In the genomic region with DNA sequence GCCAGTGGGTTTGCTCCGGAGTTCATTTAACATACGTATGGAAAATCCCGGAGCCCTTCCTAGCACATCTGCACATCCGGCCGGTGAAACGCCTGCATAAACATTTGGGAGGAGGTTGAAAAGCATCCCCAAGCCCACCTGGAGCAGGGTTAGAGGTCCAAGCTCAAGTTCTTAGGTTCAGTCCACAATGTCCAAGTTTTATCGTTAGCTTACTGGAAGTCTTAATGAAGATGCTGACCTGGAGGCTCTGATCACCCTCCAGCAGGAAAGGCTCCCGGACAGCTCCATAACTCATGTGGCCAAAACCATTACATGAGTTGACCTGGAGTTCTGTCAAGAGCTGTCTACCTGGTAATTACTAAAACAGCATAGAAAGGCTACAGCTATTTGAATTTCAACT, we compare ENCODE assay signal across 20 mouse cellular contexts.
"Had no signal": no experiment of that assay in that cellular context is flagged by ENCODE, and none has a peak within 500 bp of the region (broad histone marks: within the 10 kb centered on the region; RNA-seq: fewer than 3 reads in every experiment).

No protein-coding gene starts in this region.

- H3K36me3 ChIP-seq: lung, embryonic 15.5 days; midbrain, embryonic 10.5 days; midbrain, embryonic 12.5 days; neural tube, embryonic 13.5 days; neural tube, embryonic 15.5 days had no signal

- H3K9ac ChIP-seq: lung, embryonic 15.5 days; midbrain, embryonic 12.5 days; neural tube, embryonic 13.5 days; neural tube, embryonic 15.5 days had no signal

- H3K4me2 ChIP-seq: lung, embryonic 15.5 days; midbrain, embryonic 12.5 days; neural tube, embryonic 13.5 days; neural tube, embryonic 15.5 days had no signal

- H3K4me1 ChIP-seq: lung, embryonic 15.5 days had no signal

- DNase-seq: lung, adult 2 months; lung, postnatal 14 days; lung, postnatal 36 days; midbrain, embryonic 14.5 days; retina, postnatal 1 day; right cerebral cortex, adult 18-20 months; right cerebral cortex, postnatal 25 days; right cerebral cortex, postnatal 4 days; spleen, adult 18-20 months; thymus, adult 18-20 months; thymus, postnatal 14 days; thymus, postnatal 36 days had no signal

- ATAC-seq: lung, postnatal 0 days; midbrain, embryonic 16.5 days had no signal

- H3K4me3 ChIP-seq: lung, embryonic 15.5 days; midbrain, embryonic 10.5 days; midbrain, embryonic 12.5 days; myocyte; neural tube, embryonic 13.5 days; neural tube, embryonic 15.5 days had no signal

- H3K27ac ChIP-seq: lung, embryonic 15.5 days; midbrain, embryonic 10.5 days; midbrain, embryonic 12.5 days; neural tube, embryonic 13.5 days; neural tube, embryonic 15.5 days had no signal

- H3K9me3 ChIP-seq: lung, embryonic 15.5 days; midbrain, embryonic 10.5 days; midbrain, embryonic 12.5 days; neural tube, embryonic 13.5 days; neural tube, embryonic 15.5 days had no signal

- H3K27me3 ChIP-seq: lung, embryonic 15.5 days; midbrain, embryonic 12.5 days; neural tube, embryonic 13.5 days; neural tube, embryonic 15.5 days had no signal
